23 mouse cellular contexts compared by ENCODE assay signal in the genomic region with DNA sequence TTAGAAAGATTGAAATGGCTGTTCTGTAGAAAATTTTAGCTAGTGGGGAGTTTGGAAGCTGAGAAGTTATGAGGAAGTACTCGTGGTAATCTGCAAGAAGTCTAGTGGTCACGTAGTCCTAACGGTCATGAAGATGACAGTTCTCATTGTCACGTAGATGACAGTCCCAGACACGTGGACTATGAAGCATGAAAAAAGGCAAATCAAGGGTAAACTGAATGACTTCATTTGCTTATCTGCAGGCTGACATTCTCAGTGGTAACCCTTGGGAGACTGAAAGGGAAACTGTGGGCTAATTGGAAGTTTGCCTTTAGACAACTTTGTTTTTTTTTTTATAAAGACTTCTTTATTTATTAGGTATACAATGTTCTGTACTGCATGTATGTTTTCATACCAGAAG. TPM values are rescaled to one million over a fixed set of nuclear protein-coding genes. Genes with fewer than 3 reads are reported as not detected.
DNase-seq lines count a peak whose midpoint lies in the region; ATAC-seq lines count a peak whose summit lies in the region.
"Had no signal": no experiment of that assay in that cellular context is flagged by ENCODE, and none has a peak within 500 bp of the region (broad histone marks: within the 10 kb centered on the region; RNA-seq: fewer than 3 reads in every experiment).

No protein-coding gene starts in this region.

- no peak overlapping the region for H3K9ac ChIP-seq in liver, embryonic 12.5 days
- no peak overlapping the region for H3K9ac ChIP-seq in liver, embryonic 11.5 days (ENCODE audit: low read depth, low read length)
- H3K9ac ChIP-seq in forebrain, embryonic 12.5 days, result no peak overlapping the region
- H3K9ac ChIP-seq: embryonic facial prominence, embryonic 15.5 days; forebrain, postnatal 0 days; heart, embryonic 12.5 days; hindbrain, embryonic 12.5 days; limb, embryonic 13.5 days; liver, embryonic 15.5 days had no signal

- H3K4me1 ChIP-seq in liver, embryonic 12.5 days, result no peaks in the 10 kb centered on the region
- H3K4me1 ChIP-seq in liver, embryonic 11.5 days (replicated peaks; ENCODE audit: control insufficient read depth, insufficient read depth, low read length), result no peaks in the 10 kb centered on the region
- H3K4me1 ChIP-seq in forebrain, embryonic 12.5 days, result peaks cover 13% of the 10 kb centered on the region
- H3K4me1 ChIP-seq in midbrain, embryonic 10.5 days, result peaks cover 15% of the 10 kb centered on the region
- H3K4me1 ChIP-seq: heart, embryonic 12.5 days; liver, embryonic 15.5 days had no signal

- H3K4me2 ChIP-seq in liver, embryonic 12.5 days, result no peak overlapping the region
- H3K4me2 ChIP-seq in liver, embryonic 11.5 days, result no peak overlapping the region
- no peak overlapping the region for H3K4me2 ChIP-seq in forebrain, embryonic 12.5 days
- H3K4me2 ChIP-seq: embryonic facial prominence, embryonic 15.5 days; heart, embryonic 12.5 days; hindbrain, embryonic 12.5 days; limb, embryonic 13.5 days; liver, embryonic 15.5 days; midbrain, embryonic 11.5 days had no signal

- H3K36me3 ChIP-seq in liver, embryonic 12.5 days, result no peaks in the 10 kb centered on the region
- H3K36me3 ChIP-seq in liver, embryonic 11.5 days (ENCODE audit: control insufficient read depth, insufficient read depth, low read length), result no peaks in the 10 kb centered on the region
- H3K36me3 ChIP-seq in forebrain, embryonic 12.5 days (replicated peaks), result no peaks in the 10 kb centered on the region
- no peaks in the 10 kb centered on the region for H3K36me3 ChIP-seq in midbrain, embryonic 10.5 days
- H3K36me3 ChIP-seq: embryonic facial prominence, embryonic 15.5 days; heart, embryonic 12.5 days; hindbrain, embryonic 12.5 days; limb, embryonic 13.5 days; liver, embryonic 15.5 days had no signal

- no peaks in the 10 kb centered on the region for H3K27me3 ChIP-seq in liver, embryonic 12.5 days (replicated peaks)
- H3K27me3 ChIP-seq in liver, embryonic 11.5 days (replicated peaks; ENCODE audit: control insufficient read depth, insufficient read depth, low read length), result no peaks in the 10 kb centered on the region
- no peaks in the 10 kb centered on the region for H3K27me3 ChIP-seq in forebrain, embryonic 12.5 days
- no peaks in the 10 kb centered on the region for H3K27me3 ChIP-seq in midbrain, embryonic 10.5 days (ENCODE audit: low read depth, poor library complexity, severe bottlenecking)
- H3K27me3 ChIP-seq: embryonic facial prominence, embryonic 15.5 days; heart, embryonic 12.5 days; hindbrain, embryonic 12.5 days; limb, embryonic 13.5 days; liver, embryonic 15.5 days had no signal

- 30% methylated on average over 5 of the region's 5 CpGs for WGBS in liver, embryonic 12.5 days (ENCODE audit: insufficient replicate concordance)
- WGBS in liver, embryonic 11.5 days, result 39% methylated on average over 5 of the region's 5 CpGs
- WGBS in forebrain, embryonic 12.5 days, result 85% methylated on average over 5 of the region's 5 CpGs
- WGBS in midbrain, embryonic 10.5 days, result 90% methylated on average over 5 of the region's 5 CpGs

- no peak for DNase-seq in liver, embryonic 11.5 days (ENCODE audit: low spot score)
- DNase-seq in c-Kit-positive CD71-negative TER-119-negative erythroid progenitor cells, embryonic 14.5 days (ENCODE audit: low read depth), result peak; percentile 8
- no peak for DNase-seq in urinary bladder, postnatal 4 days (ENCODE audit: low spot score in 2 of 2)
- DNase-seq in midbrain, embryonic 10.5 days (ENCODE audit: low spot score), result no peak
- DNase-seq: adrenal gland, adult 2 months; cerebellum, adult 18-20 months; cerebellum, postnatal 25 days; forebrain, postnatal 0 days; gastrocnemius, postnatal 14 days; kidney, adult 11 months; kidney, postnatal 4 days; right cerebral cortex, postnatal 25 days; spleen, adult 18-20 months had no signal

- no peak overlapping the region for H3K4me3 ChIP-seq in liver, embryonic 12.5 days
- no peak overlapping the region for H3K4me3 ChIP-seq in liver, embryonic 11.5 days (ENCODE audit: low read depth, low read length)
- no peak overlapping the region for H3K4me3 ChIP-seq in forebrain, embryonic 12.5 days (replicated peaks)
- H3K4me3 ChIP-seq in midbrain, embryonic 10.5 days, result no peak overlapping the region
- H3K4me3 ChIP-seq: embryonic facial prominence, embryonic 15.5 days; heart, embryonic 12.5 days; hindbrain, embryonic 12.5 days; limb, embryonic 13.5 days; liver, embryonic 15.5 days had no signal

- no peak overlapping the region for H3K27ac ChIP-seq in liver, embryonic 12.5 days
- no peak overlapping the region for H3K27ac ChIP-seq in liver, embryonic 11.5 days (ENCODE audit: low read depth, low read length)
- no peak overlapping the region for H3K27ac ChIP-seq in forebrain, embryonic 12.5 days
- H3K27ac ChIP-seq in midbrain, embryonic 10.5 days (replicated peaks), result no peak overlapping the region
- H3K27ac ChIP-seq: embryonic facial prominence, embryonic 15.5 days; hindbrain, embryonic 12.5 days; limb, embryonic 13.5 days; liver, embryonic 15.5 days had no signal

- 0 out of 2 replicates have a peak, but pooled peaks have one; percentile 42 for ATAC-seq in liver, embryonic 12.5 days
- ATAC-seq in liver, embryonic 11.5 days (replicated peaks; ENCODE audit: low FRiP score), result no peak
- ATAC-seq in megakaryocyte, adult 5-6 weeks (ENCODE audit: poor library complexity, severe bottlenecking), result peak; percentile 65
- ATAC-seq in forebrain, embryonic 12.5 days (ENCODE audit: low FRiP score), result no peak
- ATAC-seq: CD4-positive, CD25-positive, alpha-beta regulatory T cell, adult 4 months; forebrain, postnatal 0 days had no signal

- H3K9me3 ChIP-seq in liver, embryonic 12.5 days (replicated peaks), result no peaks in the 10 kb centered on the region
- no peaks in the 10 kb centered on the region for H3K9me3 ChIP-seq in liver, embryonic 11.5 days (ENCODE audit: control insufficient read depth, low read length)
- no peaks in the 10 kb centered on the region for H3K9me3 ChIP-seq in forebrain, embryonic 12.5 days
- H3K9me3 ChIP-seq in midbrain, embryonic 10.5 days (replicated peaks), result no peaks in the 10 kb centered on the region
- H3K9me3 ChIP-seq: embryonic facial prominence, embryonic 15.5 days; heart, embryonic 12.5 days; hindbrain, embryonic 12.5 days; limb, embryonic 13.5 days; liver, embryonic 15.5 days had no signal

RNA-seq across cellular contexts. Expression of a gene that starts 58.2 kb away (rescaled TPM):
- polyA plus RNA-seq in liver, embryonic 12.5 days (2016; fragmentation: Nextera tagmentation; extraction: Ambion mirVana), result 9.6 and 10.8 TPM in 2 replicates
- 12.8 and 13.2 TPM in 2 replicates for polyA plus RNA-seq in liver, embryonic 11.5 days (2014; fragmentation: Nextera tagmentation; extraction: Ambion mirVana)
- total RNA-seq in megakaryocyte, adult 5-6 weeks (2015), result 4.0 and 4.4 TPM in 2 replicates
- total RNA-seq in megakaryocyte, adult 5-6 weeks (2017), result 5.8 and 6.8 TPM in 2 replicates
- 154 and 231 TPM in 2 replicates for polyA plus RNA-seq in forebrain, embryonic 12.5 days (2016; fragmentation: Nextera tagmentation; extraction: Ambion mirVana)
- polyA plus RNA-seq in midbrain, embryonic 10.5 days (2016; fragmentation: Nextera tagmentation; extraction: Ambion mirVana), result 37.6 and 53.3 TPM in 2 replicates

Comparison
In these comparisons a context has a peak if more than half of its experiments do, and no peak if none do; other contexts are left out.
1. ATAC-seq: peak in liver, embryonic 12.5 days (single experiment) and megakaryocyte, adult 5-6 weeks (single experiment); none in liver, embryonic 11.5 days (single experiment) and forebrain, embryonic 12.5 days (single experiment).